Mouse (Mus musculus): ENCODE data around the gene Lrmda. TPM values are rescaled to one million over a fixed set of nuclear protein-coding genes. Genes with fewer than 3 reads are reported as not detected.

Gene Lrmda
- total and polyA plus RNA-seq, 3 experiments = 5.1 to 5.9 TPM; not detected in 1

GRCm38 (mm10) chr14:21993251-21994060 is 26.1 kb upstream of the Lrmda start:
- Histone ChIP-seq H3K36me3 (ENCODE audit: control insufficient read depth in 1 of 2, insufficient read depth in 2 of 2, low read length in 2 of 2) (peaks cover 0 to 2% of the 10 kb centered on the region in 2 experiments; a peak in 2 of 4 replicates), H3K4me3 (ENCODE audit: control insufficient read depth in 1 of 2, insufficient read depth in 1 of 2, low read depth in 2 of 2, low read length in 2 of 2) (peak overlapping the region; percentile 82 to 85), H3K4me1 (ENCODE audit: control insufficient read depth in 1 of 2, insufficient read depth in 2 of 2, low read length in 2 of 2) (peaks cover 2 to 3% of the 10 kb centered on the region in 2 experiments; a peak in 2 of 4 replicates), H3K9me3 (replicated peaks; ENCODE audit: insufficient read depth, low read length) (no peaks in the 10 kb centered on the region), H3K27ac (ENCODE audit: control insufficient read depth, low read depth, low read length) (peak overlapping the region; percentile 97), H3K27me3 (ENCODE audit: control insufficient read depth in 1 of 2, insufficient read depth in 2 of 2, low read length in 2 of 2) (no peaks in the 10 kb centered on the region), H3K9ac (ENCODE audit: control insufficient read depth, low read depth, low read length, poor library complexity, severe bottlenecking) (peak overlapping the region; percentile 97), H3K79me2 (ENCODE audit: control insufficient read depth, insufficient read depth, low read length, poor library complexity) (peaks cover 7% of the 10 kb centered on the region; the same call in 1 of the 2 replicates)
- TF ChIP-seq ZKSCAN1 (IDR thresholded peaks at IDR 0.05; ENCODE audit: low read depth, low read length) (no peak), ZMIZ1 (IDR thresholded peaks at IDR 0.05; ENCODE audit: low read depth, low read length) (peak; percentile 65), UBTF (IDR thresholded peaks at IDR 0.05; ENCODE audit: borderline replicate concordance, insufficient read depth, low read depth, low read length) (no peak), MAZ (IDR thresholded peaks at IDR 0.05; ENCODE audit: low read depth, low read length) (no peak), RAD21 (IDR thresholded peaks at IDR 0.05; ENCODE audit: low read depth, low read length) (no peak), SMC3 (IDR thresholded peaks at IDR 0.05; ENCODE audit: low read depth, low read length) (no peak), ETS1 (IDR thresholded peaks at IDR 0.05; ENCODE audit: low read depth, low read length) (no peak), ZNF384 (IDR thresholded peaks at IDR 0.05; ENCODE audit: low read depth, low read length) (no peak), POLR2A (IDR thresholded peaks at IDR 0.05; ENCODE audit: control insufficient read depth in 1 of 2, insufficient read depth in 1 of 2, low read depth in 1 of 2, low read length in 2 of 2, poor library complexity in 1 of 2) (peak; percentile 31 to 77; a peak in 2 of 4 replicates), MAX (IDR thresholded peaks at IDR 0.05; ENCODE audit: low read length) (peak; percentile 4; the same call in 1 of the 2 replicates), SIN3A (IDR thresholded peaks at IDR 0.05; ENCODE audit: low read length) (peak; percentile 23; the same call in 1 of the 2 replicates), NELFE (IDR thresholded peaks at IDR 0.05; ENCODE audit: low read depth, low read length) (peak; percentile 69), MXI1 (IDR thresholded peaks at IDR 0.05; ENCODE audit: low read depth, low read length) (no peak; the same call in 1 of the 2 replicates), MAFK (IDR thresholded peaks at IDR 0.05; ENCODE audit: borderline replicate concordance, low read depth, low read length) (no peak), TBP (IDR thresholded peaks at IDR 0.05; ENCODE audit: low read depth, low read length) (peak; percentile 61; the same call in 1 of the 2 replicates), RCOR1 (IDR thresholded peaks at IDR 0.05; ENCODE audit: low read depth, low read length) (no peak)
- DNase-seq (ENCODE audit: low read depth, low spot score) = peak; percentile 86

GRCm38 (mm10) chr14:21994061-21994990 is 25.2 kb upstream of the Lrmda start:
- TF ChIP-seq JUND (IDR thresholded peaks at IDR 0.05; ENCODE audit: low read depth, low read length) = no peak
- peak; percentile 21; the same call in 1 of the 2 replicates for TF ChIP-seq MXI1 (IDR thresholded peaks at IDR 0.05; ENCODE audit: low read depth, low read length)
- TF ChIP-seq POLR2A (IDR thresholded peaks at IDR 0.05; ENCODE audit: control insufficient read depth in 1 of 2, insufficient read depth in 1 of 2, low read depth in 1 of 2, low read length in 2 of 2, poor library complexity in 1 of 2) = peak in 1 of 2 experiments; percentile 3; a peak in 1 of 4 replicates
- peak; percentile 23; the same call in 1 of the 2 replicates for TF ChIP-seq SIN3A (IDR thresholded peaks at IDR 0.05; ENCODE audit: low read length)
- H3K4me3 ChIP-seq (ENCODE audit: control insufficient read depth in 1 of 2, insufficient read depth in 1 of 2, low read depth in 2 of 2, low read length in 2 of 2) = peak overlapping the region; percentile 82 to 85
- no peaks in the 10 kb centered on the region for H3K27me3 ChIP-seq (ENCODE audit: control insufficient read depth in 1 of 2, insufficient read depth in 2 of 2, low read length in 2 of 2)
- H3K4me1 ChIP-seq (ENCODE audit: control insufficient read depth in 1 of 2, insufficient read depth in 2 of 2, low read length in 2 of 2) = peaks cover 0 to 2% of the 10 kb centered on the region in 2 experiments; a peak in 1 of 4 replicates
- H3K9ac ChIP-seq (ENCODE audit: control insufficient read depth, low read depth, low read length, poor library complexity, severe bottlenecking) = peak overlapping the region; percentile 97
- peak overlapping the region; percentile 97 for H3K27ac ChIP-seq (ENCODE audit: control insufficient read depth, low read depth, low read length)
- no peaks in the 10 kb centered on the region for H3K9me3 ChIP-seq (replicated peaks; ENCODE audit: insufficient read depth, low read length)
- peak; percentile 45 for DNase-seq (ENCODE audit: low read depth, low spot score)
- peaks cover 7% of the 10 kb centered on the region; the same call in 1 of the 2 replicates for H3K79me2 ChIP-seq (ENCODE audit: control insufficient read depth, insufficient read depth, low read length, poor library complexity)
- peaks cover 0 to 2% of the 10 kb centered on the region in 2 experiments; a peak in 1 of 4 replicates for H3K36me3 ChIP-seq (ENCODE audit: control insufficient read depth in 1 of 2, insufficient read depth in 2 of 2, low read length in 2 of 2)
